Mouse (Mus musculus): ENCODE data around the gene Cdc37l1.
A peak's percentile ranks its signal among the peaks of the same experiment; 100 is the strongest.

The Cdc37l1 gene

DNA sequence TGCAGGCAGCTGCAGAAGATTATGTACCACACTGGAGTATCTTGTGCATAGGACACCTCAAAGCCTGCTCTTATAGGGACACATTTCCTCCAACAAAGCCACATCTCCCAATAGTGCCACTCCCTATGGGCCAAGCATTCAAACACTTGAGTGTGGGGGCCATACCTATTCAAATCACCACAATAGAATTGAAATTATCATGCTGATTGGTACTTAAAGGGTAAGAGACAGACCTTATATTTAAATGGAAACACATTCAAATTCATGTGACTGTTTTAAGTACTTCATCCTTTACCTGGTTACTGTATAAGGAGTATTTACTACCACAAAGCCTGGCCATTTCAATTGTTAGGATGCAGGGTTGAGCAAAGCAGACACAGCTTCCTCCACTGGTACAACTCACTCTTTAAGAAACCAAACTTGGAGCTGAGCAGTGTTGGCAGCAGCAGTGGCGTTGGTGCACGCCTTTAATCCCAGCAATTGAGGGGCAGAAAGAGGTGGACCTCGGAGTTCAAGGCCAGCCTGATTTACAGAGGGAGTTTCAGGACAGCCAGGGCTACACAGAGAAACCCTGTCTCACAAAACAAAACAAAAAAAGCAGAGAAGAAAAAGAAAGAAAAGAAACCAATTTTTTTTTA, 18.0 kb downstream of the Cdc37l1 start:
- no peak for DNase-seq (ENCODE audit: low spot score)

DNA sequence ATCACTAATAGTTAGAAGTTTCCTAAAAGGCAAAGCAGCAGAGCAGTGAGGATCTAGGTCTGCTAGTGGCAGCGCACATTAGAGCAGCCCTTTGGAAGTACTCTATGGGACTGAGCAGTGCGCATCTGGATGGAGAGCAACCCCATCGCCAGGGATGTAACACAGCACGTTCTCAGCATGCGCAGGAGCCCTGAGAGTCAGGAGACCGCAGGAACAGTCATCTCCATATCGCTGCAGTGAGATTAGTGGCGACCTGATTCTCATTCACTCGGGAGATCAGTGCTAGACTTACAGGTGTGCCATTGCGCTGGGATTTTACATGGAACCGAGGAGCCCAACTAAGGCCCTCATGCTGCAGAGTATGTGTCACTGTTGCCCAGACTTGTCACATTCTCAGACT, 18.9 kb downstream of the Cdc37l1 start:
- DNase-seq (ENCODE audit: low spot score), result no peak

DNA sequence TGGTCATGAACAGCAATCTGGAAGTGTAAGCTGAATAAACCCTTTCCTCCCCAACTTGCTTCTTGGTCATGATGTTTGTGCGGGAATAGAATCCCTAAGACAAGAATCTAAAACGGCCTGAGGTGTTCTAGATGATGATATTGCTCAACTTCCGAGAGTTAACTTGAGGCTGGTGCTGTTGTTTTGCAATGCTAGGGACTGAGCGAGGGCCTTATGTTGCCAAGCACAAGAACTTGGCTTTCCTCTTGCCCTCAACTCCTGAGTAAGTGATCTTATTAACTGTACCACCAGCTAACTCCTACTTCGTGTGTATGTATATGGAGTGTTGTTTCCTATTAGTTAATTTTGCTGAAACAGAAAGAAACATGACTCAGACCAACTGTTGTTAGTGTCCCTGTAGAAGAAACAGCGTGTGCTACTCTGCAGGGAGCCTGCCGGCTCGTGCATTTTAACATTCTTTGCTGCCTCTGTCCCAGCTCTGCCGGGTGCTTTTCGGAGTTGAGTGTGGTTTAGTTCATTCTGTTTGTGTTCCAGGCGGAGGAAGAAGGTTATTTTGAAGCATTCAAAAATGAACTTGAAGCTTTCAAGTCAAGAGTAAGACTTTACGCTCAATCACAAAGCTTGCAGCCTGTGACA, 21.3 kb downstream of the Cdc37l1 start:
- no peak for DNase-seq (ENCODE audit: low spot score)

DNA sequence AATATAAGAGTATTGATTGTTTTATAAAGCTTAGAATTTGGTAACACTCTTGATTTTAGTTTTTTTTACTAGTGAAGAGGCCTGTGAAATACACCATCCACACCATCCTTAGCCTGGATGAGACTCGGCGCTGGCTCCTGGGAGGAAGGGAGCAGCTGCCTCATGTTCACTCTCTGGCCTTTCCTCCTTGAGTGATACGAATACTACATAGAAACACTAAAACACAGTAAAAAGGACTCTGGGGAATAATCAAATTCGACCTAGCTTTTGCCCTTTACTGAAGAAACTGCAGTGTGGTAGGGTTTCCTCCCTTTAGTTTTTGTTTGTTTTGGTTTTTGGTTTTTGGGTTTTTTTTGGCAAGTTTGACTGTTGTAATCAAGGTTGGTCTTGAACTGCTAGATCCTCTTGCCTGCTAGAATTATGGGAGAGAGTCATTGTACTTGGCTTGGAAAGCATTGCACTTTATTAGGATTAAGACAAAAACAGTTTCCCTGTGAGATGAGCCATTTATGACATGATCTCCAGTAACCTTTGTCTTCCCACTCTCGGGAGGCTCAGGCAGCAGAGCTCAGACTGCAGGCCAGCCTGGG, 24.4 kb downstream of the Cdc37l1 start:
- DNase-seq (ENCODE audit: low spot score), result no peak

DNA sequence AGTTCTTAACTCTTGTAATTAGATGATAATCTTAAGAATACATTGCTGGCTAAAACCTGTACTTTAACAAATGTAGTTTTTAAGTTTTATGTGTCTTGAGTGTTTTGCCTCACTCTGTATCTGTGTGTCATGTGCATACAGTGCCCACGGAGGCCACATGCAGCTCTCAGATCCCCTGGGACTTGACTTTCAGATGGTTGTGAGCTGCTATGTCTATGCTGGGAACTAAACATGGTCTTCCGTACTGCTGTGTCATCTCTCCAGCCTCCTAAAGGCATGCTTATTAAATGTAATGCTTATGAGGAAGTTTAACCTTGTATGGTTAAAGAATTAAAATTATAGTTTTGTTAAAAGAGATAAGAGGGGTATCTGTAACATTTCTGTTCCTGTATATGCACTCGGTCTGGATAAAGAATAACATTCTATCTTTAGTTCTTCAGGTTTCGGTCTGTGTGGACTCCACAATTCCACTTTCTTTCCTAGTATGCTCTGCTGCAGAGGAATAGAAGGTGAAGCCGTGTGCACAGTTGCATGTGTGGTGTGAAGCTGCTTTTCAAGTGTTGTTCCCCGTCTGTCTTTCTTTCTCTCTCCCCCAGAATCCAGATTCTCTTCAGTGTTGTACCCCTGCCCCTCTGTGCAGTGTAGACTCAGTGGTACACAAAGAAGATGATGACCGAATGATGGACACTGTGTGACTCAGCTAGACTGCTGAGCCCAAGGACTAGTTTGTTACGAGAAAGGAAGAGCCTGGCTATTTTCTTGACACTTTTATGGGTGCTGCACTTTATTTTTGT, 25.5 kb downstream of the Cdc37l1 start:
- peak; percentile 43 for DNase-seq (ENCODE audit: low spot score)

DNA sequence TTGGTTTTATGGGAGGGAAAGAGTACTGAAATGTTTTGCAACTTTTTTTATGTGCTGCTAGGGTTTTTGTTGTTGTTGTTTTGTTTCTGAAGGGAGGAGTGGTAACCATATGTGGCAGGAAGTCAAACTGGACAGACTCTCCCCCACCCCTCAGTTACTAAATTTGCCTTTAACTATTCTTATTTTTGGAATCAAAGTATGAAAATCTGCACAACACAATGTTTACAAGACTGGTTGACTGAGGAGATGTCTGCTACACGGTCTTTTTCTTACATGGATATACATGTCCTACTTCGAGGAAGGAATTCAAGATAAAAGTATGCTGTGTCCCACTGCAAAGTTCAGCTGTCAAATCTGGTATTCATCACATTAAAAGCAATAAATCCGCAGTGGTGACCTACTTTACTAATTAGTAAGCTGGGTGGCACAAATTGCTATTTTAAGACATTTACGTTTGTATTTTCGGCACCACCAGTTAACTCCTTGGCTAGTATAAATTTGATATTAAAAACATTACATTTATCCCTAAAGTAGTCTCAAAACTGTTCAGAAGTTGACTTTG, 26.1 kb downstream of the Cdc37l1 start:
- DNase-seq (ENCODE audit: low spot score), result peak; percentile 86

DNA sequence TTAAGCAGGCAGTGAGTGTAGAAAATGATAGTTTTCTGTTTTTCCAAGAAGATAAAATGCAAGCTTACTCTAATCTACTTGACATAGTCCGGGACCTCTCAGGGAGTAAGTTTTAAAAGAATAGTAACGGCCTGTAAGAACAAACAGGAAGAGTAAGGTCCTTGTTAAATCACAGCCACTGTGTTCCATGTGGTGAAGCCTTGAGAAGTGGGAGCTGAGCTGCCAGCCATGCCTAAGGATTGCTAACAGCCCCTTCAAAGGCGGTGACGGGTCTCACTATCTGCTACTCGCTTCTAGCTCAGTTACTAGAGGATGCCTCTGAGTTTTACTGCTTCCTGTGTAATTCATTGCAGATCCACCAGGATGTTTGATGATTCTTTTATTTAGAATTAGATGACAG, 26.6 kb downstream of the Cdc37l1 start:
- peak; percentile 76 for DNase-seq (ENCODE audit: low spot score)

DNA sequence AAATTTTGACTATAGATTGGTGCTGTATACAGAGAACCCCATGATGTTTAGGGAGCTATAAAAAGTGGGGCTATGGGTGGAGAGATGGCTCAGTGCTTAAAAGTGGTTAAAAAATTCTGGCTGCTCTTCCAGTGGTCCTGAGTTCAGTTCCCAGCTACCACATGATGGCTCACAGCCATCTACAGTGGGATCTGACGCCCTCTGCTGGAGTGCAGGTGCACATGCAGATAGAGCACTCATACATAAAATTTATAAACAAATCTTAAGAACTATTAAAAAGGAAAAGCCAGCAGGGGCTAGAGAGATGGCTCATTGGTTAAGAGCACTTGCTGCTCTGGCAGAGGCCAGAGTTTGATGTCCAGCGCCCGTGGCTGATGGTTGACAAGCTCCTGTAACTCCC, 29.5 kb downstream of the Cdc37l1 start:
- DNase-seq (ENCODE audit: low spot score), result no peak

DNA sequence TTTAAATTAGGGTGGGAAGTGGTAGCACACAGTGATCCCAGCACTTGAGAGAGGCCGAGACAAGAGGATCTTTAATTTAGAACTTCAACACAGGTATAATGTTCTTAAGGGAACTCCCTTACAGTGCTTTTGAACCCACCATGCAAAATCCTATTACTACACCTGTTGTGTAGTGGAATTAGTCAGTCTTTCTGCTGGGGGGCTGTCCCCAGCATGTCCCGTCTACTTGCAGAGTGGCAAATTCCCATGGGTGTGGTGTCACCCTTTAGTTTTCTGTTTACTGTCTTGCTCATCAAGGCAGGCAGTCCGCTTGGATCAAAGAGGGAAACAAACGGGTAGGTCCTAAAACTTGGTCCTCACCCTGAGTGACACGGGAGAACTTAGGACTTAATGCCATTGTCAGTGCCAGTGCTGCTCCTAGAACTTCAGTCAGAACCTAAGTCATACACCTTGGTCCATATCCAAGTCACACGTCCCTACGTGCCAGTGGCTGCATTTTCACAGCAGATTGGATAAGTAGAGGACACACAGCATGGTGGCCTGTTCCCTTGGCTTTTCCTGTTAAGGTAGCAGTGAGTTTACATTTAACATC, 31.7 kb downstream of the Cdc37l1 start:
- DNase-seq (ENCODE audit: low spot score), result no peak

DNA sequence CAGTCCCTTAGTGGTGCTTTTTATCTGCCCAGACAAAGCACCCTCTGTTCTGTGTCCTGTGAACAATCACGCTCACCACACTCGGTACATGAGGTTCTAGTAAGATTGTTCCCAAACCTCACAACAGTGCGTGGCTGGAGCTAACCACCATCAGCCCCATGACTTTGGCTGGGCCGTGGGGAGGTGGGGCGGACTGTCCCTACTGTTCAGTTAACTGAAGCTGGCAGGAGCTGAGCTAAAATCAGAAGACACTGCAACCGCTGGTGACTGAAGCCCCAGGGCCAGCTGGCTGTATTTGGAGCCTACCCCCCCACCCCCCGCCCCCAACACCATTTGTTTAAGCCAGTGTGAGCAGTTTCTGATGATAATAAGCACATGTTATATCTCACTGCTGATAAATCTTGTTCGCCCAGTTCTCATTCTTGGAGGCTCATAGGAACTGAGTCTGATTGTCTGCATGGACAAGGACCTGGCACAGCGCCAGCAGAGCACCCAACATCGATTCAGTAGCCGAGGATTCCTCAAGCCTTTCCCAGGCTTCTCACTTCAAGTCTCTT, 34.3 kb downstream of the Cdc37l1 start:
- DNase-seq (ENCODE audit: low spot score), result no peak

DNA sequence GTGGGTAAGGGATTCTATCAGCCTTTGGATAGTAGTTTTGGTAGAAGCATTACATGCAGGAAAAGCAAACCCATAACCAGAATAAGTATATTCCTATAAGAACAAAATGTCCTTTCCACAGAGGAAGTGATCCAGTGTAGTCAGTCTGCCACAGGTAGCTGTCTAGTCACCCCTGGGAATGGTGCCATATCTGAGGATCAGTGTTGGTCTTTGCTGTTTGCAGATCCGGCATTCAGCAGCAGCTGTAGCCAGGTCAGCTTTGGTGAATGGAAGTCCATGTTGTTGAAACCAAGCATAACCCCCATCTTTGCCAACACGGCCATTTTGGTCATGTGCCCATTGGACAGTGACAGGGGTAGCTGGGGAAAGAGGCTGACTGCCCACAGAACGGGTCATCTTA, 41.6 kb downstream of the Cdc37l1 start:
- no peak for DNase-seq (ENCODE audit: low spot score)

DNA sequence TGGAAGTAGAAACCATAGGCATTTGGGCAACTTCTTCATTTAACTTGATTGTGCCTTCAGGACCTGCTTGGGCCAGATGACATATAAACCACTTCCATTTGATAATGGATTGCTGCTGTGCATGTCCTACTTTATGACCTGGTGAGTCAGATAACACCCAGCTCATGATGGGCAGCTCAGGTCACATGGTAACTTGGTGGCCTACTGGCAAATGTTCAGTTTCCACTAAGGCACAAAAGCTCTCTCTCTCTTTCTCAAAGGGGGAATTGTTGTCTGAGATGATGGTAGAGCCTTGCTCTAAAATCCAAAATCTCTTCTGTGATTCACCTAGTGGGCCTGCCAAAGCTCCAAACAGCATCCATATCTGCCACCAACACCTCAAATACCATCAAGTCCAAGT, 42.5 kb downstream of the Cdc37l1 start:
- DNase-seq (ENCODE audit: low spot score), result no peak

DNA sequence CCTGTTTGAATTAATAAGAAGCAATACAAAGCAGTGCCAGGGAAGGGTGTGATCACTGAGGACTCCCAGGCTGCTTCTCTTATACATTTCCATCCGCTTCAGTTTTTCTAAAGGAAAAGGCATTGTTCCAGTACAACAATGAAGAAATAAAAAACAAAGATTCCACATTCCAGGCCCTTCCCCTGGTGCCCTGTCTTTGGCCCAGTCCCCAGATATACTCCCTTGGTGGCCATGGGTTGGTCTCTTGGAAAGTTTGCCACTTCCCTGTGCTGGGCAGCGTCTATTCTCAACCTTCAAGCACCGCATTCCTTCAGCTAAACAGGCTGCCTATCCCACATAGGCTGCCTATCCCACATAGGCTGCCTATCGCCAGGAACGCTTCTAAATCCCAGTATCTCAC, 46.9 kb downstream of the Cdc37l1 start:
- DNase-seq (ENCODE audit: low spot score), result no peak

DNA sequence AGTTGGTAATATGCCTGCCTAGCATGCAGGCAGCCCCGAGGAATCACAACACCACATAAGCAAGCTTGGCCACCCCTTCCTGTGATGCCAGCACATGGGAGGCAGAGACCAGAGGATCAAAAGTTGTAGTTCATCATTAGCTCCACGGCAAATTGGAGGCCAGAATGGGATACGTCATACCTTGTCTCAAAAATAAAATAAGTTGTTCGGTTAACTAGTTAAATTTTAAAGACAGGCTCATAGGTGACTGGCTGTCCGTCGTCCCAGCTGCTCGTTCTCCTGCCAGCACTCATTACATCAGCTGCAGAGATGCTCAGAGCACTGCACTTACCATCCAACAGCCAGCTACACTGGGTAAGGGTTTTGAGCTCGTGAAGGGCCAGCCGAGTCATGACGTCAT, 47.4 kb downstream of the Cdc37l1 start:
- no peak for DNase-seq (ENCODE audit: low spot score)

DNA sequence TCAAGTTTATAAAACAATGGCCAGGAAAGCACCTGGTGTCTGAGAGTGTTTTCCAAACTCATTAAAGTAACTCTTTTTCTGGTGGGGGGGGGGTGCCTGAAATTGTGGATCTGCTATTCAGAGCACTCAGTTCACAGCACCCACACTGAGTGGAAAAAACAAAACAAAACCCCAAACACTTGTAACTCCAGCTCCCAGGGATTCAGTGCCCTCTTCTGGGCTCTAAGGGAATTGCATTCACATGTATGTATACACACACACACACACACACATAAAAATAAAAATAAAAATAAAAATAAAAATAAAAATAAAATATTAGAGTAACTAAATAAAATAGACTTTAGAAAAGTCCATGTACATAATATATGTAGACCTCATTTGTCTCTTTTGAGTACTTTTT, 49.2 kb downstream of the Cdc37l1 start:
- DNase-seq (ENCODE audit: low spot score), result no peak

DNA sequence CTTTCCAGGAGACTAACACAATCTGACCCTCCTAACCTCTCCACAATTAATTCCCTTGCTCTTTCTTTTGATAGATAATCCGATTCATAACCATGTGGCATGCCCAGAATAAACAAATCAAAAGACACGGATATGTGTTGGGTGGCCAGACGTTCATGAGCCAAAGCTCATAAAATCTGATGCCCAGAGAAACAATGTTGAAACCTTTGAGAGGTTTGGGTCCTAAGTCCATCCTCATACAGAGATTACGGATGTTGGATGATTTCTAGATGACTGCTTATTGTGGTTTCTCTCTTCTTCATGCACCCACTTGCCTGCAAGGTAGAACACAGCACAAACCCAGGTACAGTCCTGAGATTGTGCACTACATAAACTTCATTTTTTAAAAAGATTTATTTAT, 50.1 kb downstream of the Cdc37l1 start:
- no peak for DNase-seq (ENCODE audit: low spot score)

DNA sequence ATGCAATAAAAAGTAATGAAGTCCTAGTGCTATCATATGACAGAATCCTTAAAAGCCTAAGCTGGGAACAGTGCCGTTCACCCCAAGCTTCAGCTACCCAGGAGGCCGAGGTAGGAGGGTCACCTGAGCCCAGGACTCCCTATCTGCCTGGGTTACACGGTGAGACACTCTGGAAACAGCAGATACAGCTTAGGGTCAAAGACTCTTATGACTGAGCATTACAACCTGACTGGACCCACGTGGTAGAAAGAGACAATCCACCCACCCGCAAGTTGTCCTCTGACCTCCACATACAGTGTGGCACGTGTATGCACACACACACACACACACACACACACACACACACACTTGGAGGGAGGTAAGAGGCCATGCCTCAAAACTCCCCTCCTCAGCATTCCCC, 52.0 kb downstream of the Cdc37l1 start:
- DNase-seq (ENCODE audit: low spot score), result no peak

DNA sequence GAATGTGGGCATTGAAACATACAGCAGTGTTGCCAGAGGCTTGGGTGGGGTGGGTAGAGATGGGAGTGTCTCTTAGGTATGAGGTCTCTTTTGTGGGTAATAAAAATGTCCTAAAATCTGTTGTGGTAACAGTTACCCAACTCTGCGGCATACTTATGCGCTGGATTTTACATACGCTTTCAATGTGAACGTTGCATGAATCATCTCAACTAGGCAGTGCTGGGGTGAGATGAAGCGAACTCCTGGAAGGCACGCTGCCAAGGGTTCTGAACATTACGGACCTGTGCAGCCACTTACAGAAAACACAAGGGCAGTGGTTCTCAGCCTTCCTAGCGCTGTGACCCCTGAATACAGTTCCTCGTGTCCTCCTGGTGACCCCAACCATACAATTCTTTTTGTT, 52.5 kb downstream of the Cdc37l1 start:
- no peak for DNase-seq (ENCODE audit: low spot score)

DNA sequence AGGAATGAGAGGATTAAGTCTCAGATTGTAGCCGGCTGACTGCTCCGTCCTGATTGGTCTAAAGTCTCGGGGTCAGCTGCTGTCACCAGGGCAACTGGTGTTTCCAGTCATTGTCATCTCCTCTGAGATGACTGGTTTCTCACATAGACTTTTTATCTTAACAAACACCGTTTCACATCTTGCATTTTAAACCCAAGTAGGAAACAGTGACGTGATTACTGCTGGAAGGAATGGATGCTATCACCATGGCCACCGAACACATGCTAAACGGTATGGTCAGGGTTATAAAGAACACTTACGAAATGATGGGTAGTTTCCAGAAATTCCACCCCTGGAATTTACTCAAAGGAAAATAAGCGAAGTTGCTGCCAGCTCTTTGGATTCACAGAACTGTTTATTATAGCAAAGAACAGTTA, 54.2 kb downstream of the Cdc37l1 start:
- DNase-seq (ENCODE audit: low spot score), result peak; percentile 43

DNA sequence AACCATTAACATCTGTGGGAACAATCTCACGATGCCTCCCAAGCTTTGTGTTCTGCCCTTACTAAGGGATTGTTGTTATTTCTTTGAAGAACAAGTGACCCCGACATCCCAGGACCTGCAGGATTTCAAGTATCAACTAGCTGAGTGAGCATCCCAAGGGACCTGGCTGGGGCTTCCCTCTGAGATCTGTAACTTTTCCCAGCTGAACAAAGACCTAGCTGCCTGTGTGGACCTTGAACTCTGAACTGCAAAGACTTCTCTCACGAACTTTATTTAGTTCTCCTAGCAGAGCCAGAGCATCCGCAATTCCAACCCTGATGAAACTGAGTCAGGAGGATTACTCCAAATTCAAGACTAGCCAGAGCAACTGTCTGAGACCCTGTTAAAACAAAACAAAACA, 55.2 kb downstream of the Cdc37l1 start:
- no peak for DNase-seq (ENCODE audit: low spot score)

DNA sequence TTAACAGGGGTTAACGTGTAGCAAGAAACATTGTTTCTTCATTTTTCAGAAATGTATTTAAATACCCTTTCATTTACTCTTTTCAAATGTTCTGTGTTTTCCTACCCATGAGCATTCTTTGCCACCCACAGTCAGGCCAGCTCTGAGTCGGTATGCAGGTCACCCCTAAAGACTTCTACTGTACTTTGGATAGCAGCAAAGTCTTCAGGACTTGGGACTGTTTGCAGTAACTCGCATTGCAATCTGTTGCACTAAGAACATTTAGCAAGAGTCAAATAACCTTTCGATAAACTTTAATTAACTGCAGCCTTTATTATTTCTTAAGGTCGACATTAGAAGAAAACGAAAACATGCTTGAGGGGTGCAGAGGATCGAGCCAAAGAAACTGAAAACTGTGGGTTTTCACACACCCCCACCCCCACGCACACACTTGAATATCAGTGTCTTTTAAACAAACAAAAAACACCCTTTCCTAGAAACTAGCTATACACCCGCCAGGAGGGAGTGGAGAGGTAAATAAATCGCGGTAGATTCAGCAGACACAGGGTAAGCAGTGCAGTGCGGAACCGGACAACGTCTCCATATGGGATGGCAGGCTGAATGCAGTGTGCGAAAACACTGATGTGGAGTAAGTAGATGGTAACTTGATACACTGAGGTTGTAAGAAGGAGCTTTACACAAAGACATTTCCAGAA, 56.0 kb downstream of the Cdc37l1 start:
- DNase-seq (ENCODE audit: low spot score), result no peak

Data from retina, embryonic 14.5 days (tissue).